Mouse (Mus musculus): ENCODE results near the gene Abcd4.

GRCm38 (mm10) chr12:84624601-84625000 lies 7.4 kb upstream of the Abcd4 start:
- TF ChIP-seq POLR2A (IDR thresholded peaks at IDR 0.05; ENCODE audit: borderline replicate concordance, insufficient read depth, low read length): no peak
- no peak for TF ChIP-seq CTCF (IDR thresholded peaks at IDR 0.05; ENCODE audit: borderline replicate concordance, insufficient read depth, low read depth, low read length)

Data from cerebellum, adult 2 months (tissue).